Mouse (Mus musculus) hindbrain, embryonic 13.5 days (tissue): ENCODE data around the gene Timp2. TPM values are rescaled to one million over a fixed set of nuclear protein-coding genes. Genes with fewer than 3 reads are reported as not detected.

Experiments used
- ATAC-seq: fragments of 200-750 bp; cut with Nextera tagmentation; 2 replicates; pipeline ENCODE4 v1.8.0; 2017; ENCODE audit warnings: moderate TSS enrichment; ENCODE audit not compliant: low FRiP score
- H3K27ac ChIP-seq: fragments of 300-500 bp; sonication (generic); 2 replicates; pipeline ENCODE4 v1.5.1; 2015; ENCODE audit warnings: inconsistent platforms, mild to moderate bottlenecking, moderate library complexity
- H3K27me3 ChIP-seq: fragments of 300-500 bp; sonication (generic); 2 replicates; pipeline ENCODE4 v1.6.1; 2015; ENCODE audit warnings: mild to moderate bottlenecking, inconsistent platforms
- H3K36me3 ChIP-seq: fragments of 300-500 bp; sonication (generic); 2 replicates; pipeline ENCODE4 v1.6.1; 2015; ENCODE audit warnings: mild to moderate bottlenecking, inconsistent platforms
- H3K4me1 ChIP-seq: fragments of 300-500 bp; sonication (generic); replicated peaks from 2 replicates; pipeline ENCODE4 v1.6.1; 2015; ENCODE audit warnings: inconsistent platforms
- H3K4me2 ChIP-seq: fragments of 300-500 bp; sonication (generic); 2 replicates; pipeline ENCODE4 v1.6.1; 2015; ENCODE audit warnings: inconsistent platforms, mild to moderate bottlenecking, moderate library complexity
- H3K4me3 ChIP-seq: fragments of 300-500 bp; sonication (generic); 2 replicates; pipeline ENCODE4 v1.5.1; 2015; ENCODE audit warnings: mild to moderate bottlenecking, inconsistent platforms
- H3K9ac ChIP-seq: fragments of 300-500 bp; sonication (generic); 2 replicates; pipeline ENCODE4 v1.6.1; 2015; ENCODE audit warnings: mild to moderate bottlenecking, inconsistent platforms
- H3K9me3 ChIP-seq: fragments of 300-500 bp; sonication (generic); 2 replicates; pipeline ENCODE4 v1.6.1; 2016; ENCODE audit warnings: inconsistent platforms
- WGBS: fragments of 180-500 bp; shearing (Covaris S2); methylation state at CpG from one replicate; pipeline ENCODE4 v1.1.7; 2015; 5-methylcytosine and 5-hydroxymethylcytosine counted together
- polyA plus RNA-seq: library from polyadenylated mRNA; unstranded; fragments of >200 nt; fragmentation: Nextera tagmentation; extraction: Ambion mirVana; gene quantifications from 2 replicates; pipeline ENCODE4 v1.2.1, GENCODE M21; 2015

The Timp2 gene
- polyA plus RNA-seq, 1 experiment from 2014 or later, result 45.7 TPM

GRCm38 (mm10) chr11:118366559-118366958 is 11.0 kb upstream of the Timp2 start:
- Histone ChIP-seq H3K9me3 (no peaks in the 10 kb centered on the region), H3K4me3 (no peak overlapping the region), H3K27me3 (0 out of 2 replicates have a peak, but pooled peaks cover 3% of the 10 kb centered on the region), H3K4me2 (no peak overlapping the region), H3K9ac (no peak overlapping the region), H3K27ac (no peak overlapping the region), H3K36me3 (no peaks in the 10 kb centered on the region), H3K4me1 (peaks cover 7% of the 10 kb centered on the region)
- 85% methylated on average over 8 of the region's 8 CpGs for WGBS
- ATAC-seq, result no peak

GRCm38 (mm10) chr11:118366108-118366507 is 10.6 kb upstream of the Timp2 start:
- Histone ChIP-seq H3K9me3 (no peaks in the 10 kb centered on the region), H3K9ac (no peak overlapping the region), H3K4me3 (no peak overlapping the region), H3K27ac (no peak overlapping the region), H3K36me3 (no peaks in the 10 kb centered on the region), H3K4me1 (peaks cover 7% of the 10 kb centered on the region), H3K4me2 (no peak overlapping the region), H3K27me3 (0 out of 2 replicates have a peak, but pooled peaks cover 3% of the 10 kb centered on the region)
- 76% methylated on average over 3 of the region's 3 CpGs for WGBS
- no peak for ATAC-seq

- 73% methylated on average over 7 of the region's 7 CpGs for WGBS
- no peak overlapping the region for H3K27ac ChIP-seq
- H3K4me2 ChIP-seq, result no peak overlapping the region
- no peaks in the 10 kb centered on the region for H3K9me3 ChIP-seq
- no peaks in the 10 kb centered on the region for H3K36me3 ChIP-seq
- ATAC-seq, result no peak
- 0 out of 2 replicates have a peak, but pooled peaks cover 3% of the 10 kb centered on the region for H3K27me3 ChIP-seq
- H3K4me1 ChIP-seq, result peaks cover 7% of the 10 kb centered on the region
- no peak overlapping the region for H3K9ac ChIP-seq
- no peak overlapping the region for H3K4me3 ChIP-seq
Measured at GRCm38 (mm10) chr11:118365171-118365570, 9.6 kb upstream of the Timp2 start.

GRCm38 (mm10) chr11:118364021-118364420 is 8.5 kb upstream of the Timp2 start:
- Histone ChIP-seq H3K4me1 (peaks cover 7% of the 10 kb centered on the region), H3K27me3 (0 out of 2 replicates have a peak, but pooled peaks cover 3% of the 10 kb centered on the region), H3K4me2 (no peak overlapping the region), H3K36me3 (no peaks in the 10 kb centered on the region), H3K4me3 (no peak overlapping the region), H3K27ac (no peak overlapping the region), H3K9me3 (no peaks in the 10 kb centered on the region), H3K9ac (no peak overlapping the region)
- WGBS, result 87% methylated on average over 4 of the region's 4 CpGs
- ATAC-seq, result no peak

GRCm38 (mm10) chr11:118362971-118363518 is 7.5 kb upstream of the Timp2 start:
- no peak for ATAC-seq
- Histone ChIP-seq H3K27ac (0 out of 2 replicates have a peak overlapping the region, but pooled peaks have one; percentile 23), H3K4me3 (no peak overlapping the region), H3K9me3 (no peaks in the 10 kb centered on the region), H3K9ac (peak overlapping the region; percentile 55; the same call in 1 of the 2 replicates), H3K4me1 (peaks cover 7% of the 10 kb centered on the region), H3K27me3 (0 out of 2 replicates have a peak, but pooled peaks cover 3% of the 10 kb centered on the region), H3K36me3 (no peaks in the 10 kb centered on the region), H3K4me2 (no peak overlapping the region)
- whole genome bisulfite sequencing, result 17% methylated on average over 8 of the region's 8 CpGs

GRCm38 (mm10) chr11:118362501-118362900 is 7.0 kb upstream of the Timp2 start:
- peaks cover 7% of the 10 kb centered on the region for H3K4me1 ChIP-seq
- 0 out of 2 replicates have a peak overlapping the region, but pooled peaks have one; percentile 12 for H3K27ac ChIP-seq
- H3K9me3 ChIP-seq, result no peaks in the 10 kb centered on the region
- H3K4me2 ChIP-seq, result no peak overlapping the region
- ATAC-seq, result no peak
- 82% methylated on average over 1 of the region's 1 CpGs for WGBS
- no peaks in the 10 kb centered on the region for H3K36me3 ChIP-seq
- 0 out of 2 replicates have a peak, but pooled peaks cover 3% of the 10 kb centered on the region for H3K27me3 ChIP-seq
- H3K4me3 ChIP-seq, result no peak overlapping the region
- peak overlapping the region; percentile 55; the same call in 1 of the 2 replicates for H3K9ac ChIP-seq

- H3K36me3 ChIP-seq, result no peaks in the 10 kb centered on the region
- 71% methylated on average over 10 of the region's 10 CpGs for WGBS
- no peak overlapping the region for H3K27ac ChIP-seq
- peaks cover 9% of the 10 kb centered on the region for H3K4me1 ChIP-seq
- no peak overlapping the region for H3K4me2 ChIP-seq
- H3K9ac ChIP-seq, result no peak overlapping the region
- no peaks in the 10 kb centered on the region for H3K9me3 ChIP-seq
- ATAC-seq, result no peak
- 0 out of 2 replicates have a peak, but pooled peaks cover 3% of the 10 kb centered on the region for H3K27me3 ChIP-seq
- H3K4me3 ChIP-seq, result no peak overlapping the region
Measured at GRCm38 (mm10) chr11:118360907-118361341, 5.4 kb upstream of the Timp2 start.

- H3K9me3 ChIP-seq, result no peaks in the 10 kb centered on the region
- H3K4me2 ChIP-seq, result no peak overlapping the region
- no peak overlapping the region for H3K27ac ChIP-seq
- WGBS, result 86% methylated on average over 7 of the region's 7 CpGs
- H3K4me1 ChIP-seq, result peaks cover 13% of the 10 kb centered on the region
- no peak overlapping the region for H3K4me3 ChIP-seq
- no peak overlapping the region for H3K9ac ChIP-seq
- ATAC-seq, result no peak
- H3K36me3 ChIP-seq, result no peaks in the 10 kb centered on the region
- 0 out of 2 replicates have a peak, but pooled peaks cover 3% of the 10 kb centered on the region for H3K27me3 ChIP-seq
Measured at GRCm38 (mm10) chr11:118360491-118360890, 5.0 kb upstream of the Timp2 start.

GRCm38 (mm10) chr11:118355205-118355604 is 335 bp downstream of the Timp2 start:
- Histone ChIP-seq H3K4me2 (peak overlapping the region; percentile 84), H3K36me3 (no peaks in the 10 kb centered on the region), H3K27ac (peak overlapping the region; percentile 92), H3K9me3 (no peaks in the 10 kb centered on the region), H3K27me3 (no peaks in the 10 kb centered on the region), H3K9ac (peak overlapping the region; percentile 92), H3K4me3 (peak overlapping the region; percentile 82), H3K4me1 (peaks cover 38% of the 10 kb centered on the region)
- under 1% methylated on average over 33 of the region's 43 CpGs for WGBS
- ATAC-seq, result peak; percentile 95

- peak overlapping the region; percentile 92 for H3K27ac ChIP-seq
- no peaks in the 10 kb centered on the region for H3K27me3 ChIP-seq
- WGBS, result under 1% methylated on average over 47 of the region's 47 CpGs
- H3K9me3 ChIP-seq, result no peaks in the 10 kb centered on the region
- H3K4me1 ChIP-seq, result peaks cover 41% of the 10 kb centered on the region
- peak overlapping the region; percentile 92 for H3K9ac ChIP-seq
- H3K4me2 ChIP-seq, result peak overlapping the region; percentile 84
- peak; percentile 57 for ATAC-seq
- no peaks in the 10 kb centered on the region for H3K36me3 ChIP-seq
- H3K4me3 ChIP-seq, result peak overlapping the region; percentile 82
Measured at GRCm38 (mm10) chr11:118354636-118355191, 826 bp downstream of the Timp2 start.

- no peak for ATAC-seq
- Histone ChIP-seq H3K27me3 (no peaks in the 10 kb centered on the region), H3K4me1 (peaks cover 53% of the 10 kb centered on the region), H3K4me2 (no peak overlapping the region), H3K4me3 (no peak overlapping the region), H3K9ac (no peak overlapping the region), H3K27ac (no peak overlapping the region), H3K36me3 (no peaks in the 10 kb centered on the region), H3K9me3 (no peaks in the 10 kb centered on the region)
- WGBS, result 92% methylated on average over 5 of the region's 5 CpGs
Measured at GRCm38 (mm10) chr11:118349494-118349893, 6.0 kb downstream of the Timp2 start.

GRCm38 (mm10) chr11:118348877-118349276 is 6.7 kb downstream of the Timp2 start:
- no peak overlapping the region for H3K4me2 ChIP-seq
- H3K4me1 ChIP-seq, result peaks cover 49% of the 10 kb centered on the region
- 71% methylated on average over 5 of the region's 5 CpGs for WGBS
- no peak overlapping the region for H3K27ac ChIP-seq
- no peaks in the 10 kb centered on the region for H3K36me3 ChIP-seq
- ATAC-seq, result no peak
- H3K9ac ChIP-seq, result no peak overlapping the region
- H3K4me3 ChIP-seq, result no peak overlapping the region
- H3K27me3 ChIP-seq, result no peaks in the 10 kb centered on the region
- no peaks in the 10 kb centered on the region for H3K9me3 ChIP-seq

- Histone ChIP-seq H3K36me3 (no peaks in the 10 kb centered on the region), H3K4me3 (no peak overlapping the region), H3K9ac (no peak overlapping the region), H3K4me1 (peaks cover 49% of the 10 kb centered on the region), H3K27me3 (no peaks in the 10 kb centered on the region), H3K27ac (no peak overlapping the region), H3K4me2 (no peak overlapping the region), H3K9me3 (no peaks in the 10 kb centered on the region)
- 77% methylated on average over 3 of the region's 3 CpGs for WGBS
- no peak for ATAC-seq
Measured at GRCm38 (mm10) chr11:118348419-118348818, 7.1 kb downstream of the Timp2 start.
